Mouse (Mus musculus) left cerebral cortex, postnatal 36 days (tissue): ENCODE data around the gene Otop1. TPM values are rescaled to one million over a fixed set of nuclear protein-coding genes. Genes with fewer than 3 reads are reported as not detected.

Experiments
- DNase-seq, 2 experiments: peaks; one replicate each; pipeline ENCODE4 v3.0.0; 2021 to 2022; ENCODE audit warnings: low spot score in 2 of 2, mixed read lengths in 1 of 2
- intact Hi-C: fragments of 180-260 bp; cut with DNase I; formaldehyde crosslinking; loops from one replicate; pipeline ENCODE4 v1.15.1; 2025
- total RNA-seq, 2 experiments: library from RNA; stranded (reverse); gene quantifications; 2 replicates each; pipeline ENCODE4 v1.2.3; 2021

Gene Otop1
- total RNA-seq, result not detected

DNA sequence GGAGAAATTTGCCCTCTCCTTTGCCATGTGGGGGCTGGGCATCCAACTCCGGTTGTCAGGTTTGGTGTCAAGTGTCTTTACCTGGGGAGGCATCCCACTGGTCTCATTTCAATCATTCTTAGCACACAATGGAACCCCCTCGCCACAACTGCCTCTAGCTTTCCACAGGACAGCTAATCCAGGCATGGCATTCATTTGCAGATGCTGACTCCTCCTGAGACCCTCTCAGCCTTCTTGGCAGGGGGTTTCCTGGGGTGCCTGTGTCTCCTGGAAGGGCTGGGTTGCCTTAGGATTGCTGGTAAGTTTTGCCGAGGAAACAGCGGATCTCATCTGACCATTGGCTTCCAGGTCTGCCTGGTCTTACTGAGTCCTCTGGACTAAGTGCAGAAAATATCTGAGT is at the start of gene Otop1:
TSS of gene Otop1 (plus strand) at position 202 of the 400 bp plus-strand sequence.
- DNase-seq, result no peak
- intact Hi-C loops, result no loop called here

DNA sequence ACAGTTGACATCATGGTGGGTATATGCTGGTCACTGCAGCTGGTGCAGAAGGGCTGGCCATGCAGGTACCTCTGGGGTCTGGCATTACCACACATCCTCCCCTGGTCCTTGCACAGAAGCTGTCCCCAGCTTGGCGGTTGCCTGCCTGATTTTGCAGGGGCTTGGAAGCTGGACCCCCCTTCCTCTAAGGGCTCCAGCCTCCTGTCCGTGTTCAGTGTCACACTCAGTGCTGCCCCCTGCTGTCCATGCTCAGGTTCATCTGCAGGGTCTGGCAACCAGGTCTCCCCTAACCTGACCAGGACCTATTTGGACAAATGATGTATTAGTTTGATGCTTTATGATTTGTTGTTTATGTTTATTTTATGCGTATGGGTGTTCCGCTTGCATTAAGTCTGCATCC is 40.4 kb upstream of the Otop1 start:
- intact Hi-C loops, result no loop called here

DNA sequence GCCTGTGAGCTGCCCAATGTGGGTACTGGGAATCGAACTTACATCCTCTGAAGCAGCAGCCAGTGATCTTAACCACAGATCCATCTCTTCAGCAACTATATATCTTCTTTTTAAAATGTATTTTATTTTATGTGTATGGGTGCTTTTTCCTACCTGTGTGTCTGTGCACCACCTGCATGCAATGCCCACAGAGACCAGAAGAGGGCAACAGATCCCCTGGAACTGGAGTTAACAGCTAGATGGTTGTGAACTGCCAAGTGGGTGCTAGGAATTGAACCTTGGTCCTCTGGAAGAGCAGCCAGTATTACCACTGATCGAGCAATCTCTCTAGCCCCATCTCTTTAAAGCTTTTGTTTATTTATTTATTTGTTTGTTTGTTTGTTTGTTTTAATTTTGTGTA is 39.1 kb upstream of the Otop1 start:
- no peak for DNase-seq
- intact Hi-C loops, result no loop called here

More for the DNA sequence above, 40.4 kb upstream of the Otop1 start:
- DNase-seq, result no peak

DNA sequence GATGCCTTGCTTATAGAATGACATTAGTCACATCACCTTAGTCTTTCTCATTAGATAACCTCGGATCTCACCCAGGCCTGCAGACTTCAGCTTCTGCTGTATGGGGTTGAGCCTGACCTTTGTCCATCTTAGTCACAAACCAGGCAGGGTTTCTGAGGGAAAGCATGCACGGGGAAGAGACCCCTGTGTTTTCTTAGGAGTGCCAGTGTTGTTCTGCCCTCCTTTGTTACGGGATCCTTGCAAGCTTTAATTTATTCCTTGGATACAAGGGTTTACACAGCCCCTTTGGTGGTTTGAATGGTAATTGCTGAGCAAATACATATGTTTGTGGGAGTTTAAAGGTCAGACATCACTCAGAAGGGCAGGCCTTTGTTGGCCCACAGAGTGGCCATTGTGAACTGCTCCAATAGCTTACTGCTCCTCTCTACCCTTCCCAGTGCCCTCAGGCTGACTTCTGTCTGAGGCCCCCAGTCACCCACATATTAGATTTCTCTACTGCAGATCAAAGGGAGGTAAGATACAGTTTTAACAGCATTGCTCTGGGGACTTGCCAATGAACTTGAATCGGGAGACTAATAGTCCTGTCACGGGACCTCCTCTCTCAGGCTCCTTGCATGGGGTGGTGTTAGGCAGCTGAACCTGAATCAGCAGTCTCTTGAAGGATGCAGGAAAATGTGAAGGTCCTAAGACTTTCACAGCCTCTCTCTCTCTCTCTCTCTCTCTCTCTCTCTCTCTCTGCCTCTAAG is 34.9 kb upstream of the Otop1 start:
- DNase-seq, result no peak
- intact Hi-C loops, result no loop called here

DNA sequence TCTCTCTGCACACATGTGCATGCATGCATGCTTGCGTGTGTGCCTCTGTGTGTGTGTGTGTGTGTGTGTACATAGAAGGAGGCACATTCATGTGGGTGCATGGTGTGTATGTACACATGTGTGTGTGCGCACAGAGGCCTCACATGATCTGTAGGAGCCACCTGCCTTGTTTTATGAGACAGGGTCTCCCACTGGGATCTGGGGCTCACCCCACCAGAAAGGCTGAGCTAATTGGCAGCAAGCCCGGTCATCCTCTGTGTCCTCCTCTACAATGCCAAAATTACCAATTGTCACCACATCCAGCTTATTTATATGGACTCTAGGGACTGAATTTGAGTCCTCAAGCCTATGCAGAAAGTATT is 34.3 kb upstream of the Otop1 start:
- intact Hi-C loops, result no loop called here
- no peak for DNase-seq

DNA sequence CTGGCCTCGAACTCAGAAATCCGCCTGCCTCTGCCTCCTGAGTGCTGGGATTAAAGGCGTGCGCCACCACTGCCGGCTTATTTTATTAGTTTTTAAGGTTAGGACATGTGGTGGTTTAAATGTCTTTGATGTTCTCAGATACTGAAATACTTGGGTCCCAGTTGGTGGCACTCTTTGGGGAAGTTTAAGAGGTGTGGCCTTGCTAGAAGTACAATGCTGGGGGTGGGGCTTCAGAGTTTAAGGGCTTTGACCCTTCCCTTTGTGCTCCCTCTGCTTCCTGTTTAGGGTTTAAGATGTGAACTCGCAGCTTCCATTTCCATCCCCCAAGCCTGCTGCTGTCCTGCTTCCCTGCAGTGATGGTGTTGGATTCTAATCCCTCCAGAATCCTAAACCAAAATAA is 33.8 kb upstream of the Otop1 start:
- no peak for DNase-seq
- intact Hi-C loops, result no loop called here

DNA sequence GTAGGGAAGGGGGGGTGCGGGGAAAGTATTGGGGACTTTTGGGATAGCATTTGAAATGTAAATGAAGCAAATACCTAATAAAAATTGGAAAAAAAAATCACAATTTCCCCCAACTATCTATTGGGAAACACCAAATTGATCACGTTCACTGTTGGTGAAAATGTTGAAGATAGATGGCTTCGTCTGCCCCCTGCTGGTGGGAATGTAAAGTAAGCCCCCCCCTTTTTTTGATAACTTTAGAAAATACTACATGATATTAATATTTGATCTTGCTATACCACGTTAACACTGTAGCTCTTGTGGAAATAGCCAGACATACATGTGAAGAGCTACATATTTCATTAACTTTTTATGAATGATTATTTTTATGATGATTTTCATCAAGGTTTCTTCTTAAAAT is 20.6 kb upstream of the Otop1 start:
- intact Hi-C loops, result no loop called here
- DNase-seq, result no peak

DNA sequence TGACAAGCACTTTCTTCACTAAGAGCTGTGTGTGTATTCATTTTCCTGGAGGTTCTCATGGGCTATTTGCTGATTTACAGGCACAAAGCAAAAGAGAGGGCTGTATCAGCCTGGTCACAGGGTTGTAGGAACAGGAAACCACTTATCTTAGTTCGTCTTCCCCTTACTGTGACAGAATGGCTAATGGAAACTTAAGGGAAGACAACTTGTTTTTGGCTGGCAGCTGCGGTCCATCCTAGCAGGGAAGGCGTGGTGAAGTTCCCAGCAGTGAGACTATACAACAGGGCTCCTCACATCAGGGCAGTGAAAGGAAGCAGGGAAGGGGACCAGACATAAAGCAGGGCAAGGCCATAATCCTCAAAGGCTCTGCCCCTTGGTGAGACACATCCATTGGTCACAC is 20.1 kb upstream of the Otop1 start:
- intact Hi-C loops, result no loop called here

DNA sequence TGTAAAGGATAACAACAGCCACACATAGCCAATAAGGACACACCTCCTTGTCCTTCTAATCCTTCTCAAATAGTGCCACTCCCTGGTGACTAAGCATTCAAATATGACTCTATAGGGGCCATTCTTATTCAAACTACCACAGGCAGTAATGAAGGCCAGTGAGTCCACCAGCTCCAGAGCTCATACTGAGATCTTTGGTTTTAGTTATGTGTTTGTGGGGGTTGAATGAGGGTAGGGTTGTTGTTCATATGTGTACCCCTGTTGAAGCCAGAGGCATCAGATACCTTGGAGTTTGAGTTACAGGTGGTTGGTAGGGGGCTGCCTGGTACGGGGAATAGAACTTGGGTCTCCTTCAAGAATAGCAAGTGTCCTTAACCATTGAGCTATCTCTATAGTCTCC is 19.2 kb upstream of the Otop1 start:
- intact Hi-C loops, result no loop called here
- no peak for DNase-seq

More for the DNA sequence above, 20.1 kb upstream of the Otop1 start:
- DNase-seq, result no peak

DNA sequence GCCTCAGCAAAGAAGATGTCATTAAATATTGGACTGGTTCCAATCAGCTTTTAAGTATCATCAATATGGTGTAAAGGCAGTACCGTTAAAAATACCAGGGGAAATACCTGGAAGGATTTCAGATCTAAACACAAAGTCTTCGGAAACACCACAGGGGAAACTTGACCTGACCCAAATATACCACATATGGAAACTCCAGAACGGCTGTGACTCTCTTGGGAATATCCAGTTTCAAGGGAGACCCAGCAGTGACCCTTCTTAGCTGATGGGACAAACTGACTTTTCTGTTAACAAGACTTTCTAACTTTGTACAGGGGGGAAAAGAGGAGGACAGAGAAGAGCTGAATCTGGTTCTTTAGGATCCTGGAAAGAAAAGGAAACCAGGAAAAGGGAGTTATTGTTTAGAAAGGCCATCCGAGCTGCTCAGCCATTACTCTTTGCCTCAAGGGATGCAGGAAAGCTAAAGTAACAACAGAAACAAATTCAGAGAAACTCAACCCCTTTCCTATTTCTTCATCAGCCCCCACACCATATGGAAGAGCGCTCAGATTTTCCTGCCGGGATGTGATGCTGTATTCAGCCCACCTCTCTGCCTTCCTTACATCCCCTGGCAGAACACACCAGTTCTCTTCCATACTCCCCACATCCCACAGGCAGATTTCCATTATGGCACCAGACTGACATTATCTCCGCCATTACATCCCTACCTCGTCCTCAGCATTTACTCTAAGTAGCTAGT is 17.6 kb upstream of the Otop1 start:
- intact Hi-C loops, result no loop called here
- peak in 1 of 2 experiments; percentile 16 for DNase-seq

DNA sequence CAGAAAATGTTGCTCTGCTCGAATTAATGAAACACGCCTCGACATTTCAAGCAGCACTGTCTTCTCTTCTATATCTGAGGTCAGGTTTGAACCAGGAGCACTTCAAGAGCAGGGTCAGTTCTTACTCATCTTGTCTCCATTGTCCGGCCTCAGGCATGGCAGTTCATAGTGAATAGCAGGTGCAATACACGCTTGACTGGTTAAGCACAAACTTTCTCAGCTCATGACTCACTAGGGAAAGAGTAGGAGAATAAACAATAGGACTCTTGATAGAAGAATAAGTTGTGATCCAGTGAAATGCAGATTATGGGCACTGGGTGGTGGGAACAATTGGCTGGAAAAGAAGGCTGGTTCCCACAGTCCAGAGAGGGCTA is 17.0 kb upstream of the Otop1 start:
- intact Hi-C loops, result no loop called here
- no peak for DNase-seq

DNA sequence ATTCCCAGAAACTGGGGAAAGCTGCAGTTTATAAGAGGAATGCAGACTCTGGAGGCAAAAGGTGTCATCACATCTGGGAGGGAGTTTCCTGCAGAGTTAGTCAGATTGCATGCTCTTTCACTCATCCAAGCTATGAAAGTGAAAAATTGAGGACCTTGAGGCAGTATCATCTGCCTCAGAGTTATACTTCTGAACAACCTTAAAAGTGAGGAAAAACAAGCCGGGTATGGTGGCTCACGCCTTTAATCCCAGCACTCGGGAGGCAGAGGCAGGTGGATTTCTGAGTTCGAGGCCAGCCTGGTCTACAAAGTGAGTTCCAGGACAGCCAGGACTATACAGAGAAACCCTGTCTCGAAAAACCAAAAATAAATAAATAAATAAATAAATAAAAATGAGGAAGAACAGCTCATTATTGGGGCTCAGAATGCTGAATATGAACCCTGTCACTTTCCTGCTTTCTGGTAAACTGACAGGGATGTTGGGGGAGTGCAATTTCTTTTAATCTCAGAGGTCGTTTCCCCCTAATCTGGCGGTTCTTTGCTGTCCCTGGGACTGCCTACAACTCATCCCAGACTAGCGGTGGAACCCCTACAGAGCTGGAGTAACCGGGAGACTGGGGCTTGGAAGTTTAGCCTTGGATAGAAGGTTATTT is 16.2 kb upstream of the Otop1 start:
- intact Hi-C loops, result loop anchor here (2.0 kb wide), 1 partner anchor 39 kb away; the partner anchor contains the start of genes Lyar and Zbtb49
- no peak for DNase-seq

DNA sequence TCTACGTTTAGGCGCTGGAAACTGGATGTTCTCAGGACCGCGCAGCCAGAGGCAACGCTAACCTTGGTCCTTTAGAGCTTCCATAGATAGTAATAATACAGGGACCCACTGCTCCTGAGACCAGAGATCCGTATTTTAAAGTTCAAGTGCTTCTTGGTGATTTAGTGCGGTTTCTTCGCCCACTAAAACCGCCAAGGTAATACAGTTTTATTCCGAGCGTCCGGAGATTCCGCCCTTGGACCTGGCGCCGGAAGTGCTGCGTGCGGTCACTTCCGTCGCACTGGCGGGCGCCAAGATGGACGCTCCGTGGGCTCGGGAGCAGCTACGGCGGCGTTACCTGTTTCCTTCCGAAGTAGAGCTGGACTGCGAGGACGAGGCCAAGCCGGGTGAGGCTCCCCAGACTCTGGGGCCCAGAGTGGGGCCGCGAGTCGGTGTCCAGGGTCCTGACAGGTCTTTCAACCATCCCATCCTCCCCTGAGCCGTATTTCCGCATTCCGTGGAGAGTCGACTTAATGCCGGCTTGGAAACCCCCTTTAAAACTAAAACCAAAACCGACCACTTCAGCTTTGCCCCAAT is 15.6 kb upstream of the Otop1 start, which contains the start of gene Tmem128:
TSS of gene Tmem128 (plus strand) at position 79 of the 576 bp plus-strand sequence.
- intact Hi-C loops, result loop anchor here (2.0 kb wide), 1 partner anchor 39 kb away; the partner anchor contains the start of genes Lyar and Zbtb49
- DNase-seq, result peak; percentile 80 to 82

DNA sequence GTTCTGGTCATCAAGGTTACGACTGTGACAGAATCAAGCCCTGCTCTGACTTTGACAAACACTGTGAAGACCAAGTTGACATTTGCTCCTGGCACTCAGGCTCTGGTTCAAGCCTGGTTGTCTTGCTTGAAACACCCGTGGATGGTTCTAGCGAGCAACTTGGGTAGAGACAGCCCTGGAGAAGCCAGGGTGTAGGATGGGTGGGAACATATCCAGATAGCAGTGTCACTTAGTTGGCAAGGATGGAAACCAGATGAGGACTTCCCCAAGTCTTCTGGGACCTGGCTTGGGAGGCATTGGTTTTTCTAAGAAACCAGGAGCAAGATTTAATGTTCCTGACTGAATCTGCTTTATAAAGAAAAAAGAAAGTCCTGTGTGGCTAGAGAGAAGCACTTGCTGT is 4.8 kb upstream of the Otop1 start:
- no peak for DNase-seq
- intact Hi-C loops, result no loop called here

DNA sequence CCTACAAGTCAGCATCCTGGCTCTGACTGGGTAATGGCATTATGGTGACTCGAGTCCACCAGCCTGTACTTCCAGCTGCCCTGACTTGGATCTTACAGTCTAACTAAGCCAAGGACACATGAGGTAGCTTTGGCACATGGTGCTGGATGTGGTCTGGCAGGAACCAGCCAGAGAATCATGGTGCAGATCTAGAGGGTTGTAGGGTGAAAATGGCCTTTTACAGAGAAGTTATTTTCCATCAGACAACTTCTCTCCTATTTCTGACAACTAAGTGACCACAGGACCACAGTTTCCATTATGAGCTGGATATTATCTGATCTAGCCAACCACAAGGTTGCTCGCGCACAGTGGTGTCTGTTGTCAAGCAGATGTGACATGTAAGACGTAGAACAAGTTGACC is 1.9 kb upstream of the Otop1 start:
- intact Hi-C loops, result no loop called here
- no peak for DNase-seq

DNA sequence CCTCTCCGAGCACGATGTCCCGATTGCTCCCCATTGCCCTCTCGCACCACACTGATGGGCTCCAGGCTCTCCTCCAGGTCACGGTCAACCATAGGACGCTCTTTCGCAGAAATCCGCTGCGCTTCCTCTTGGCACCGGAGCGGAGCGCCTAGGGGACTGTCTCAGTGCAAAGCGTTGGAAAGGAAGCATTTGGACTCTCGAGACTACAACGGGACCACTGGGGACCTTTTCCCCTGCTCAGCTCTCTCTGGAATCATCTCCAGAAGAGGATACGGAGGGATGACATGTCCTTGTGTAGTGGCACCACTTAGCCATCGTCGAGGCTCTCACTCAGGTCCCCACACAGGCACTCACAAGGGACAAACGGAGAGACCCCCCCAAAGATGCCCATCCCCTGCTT is 679 bp downstream of the Otop1 start:
- intact Hi-C loops, result no loop called here
- no peak for DNase-seq

DNA sequence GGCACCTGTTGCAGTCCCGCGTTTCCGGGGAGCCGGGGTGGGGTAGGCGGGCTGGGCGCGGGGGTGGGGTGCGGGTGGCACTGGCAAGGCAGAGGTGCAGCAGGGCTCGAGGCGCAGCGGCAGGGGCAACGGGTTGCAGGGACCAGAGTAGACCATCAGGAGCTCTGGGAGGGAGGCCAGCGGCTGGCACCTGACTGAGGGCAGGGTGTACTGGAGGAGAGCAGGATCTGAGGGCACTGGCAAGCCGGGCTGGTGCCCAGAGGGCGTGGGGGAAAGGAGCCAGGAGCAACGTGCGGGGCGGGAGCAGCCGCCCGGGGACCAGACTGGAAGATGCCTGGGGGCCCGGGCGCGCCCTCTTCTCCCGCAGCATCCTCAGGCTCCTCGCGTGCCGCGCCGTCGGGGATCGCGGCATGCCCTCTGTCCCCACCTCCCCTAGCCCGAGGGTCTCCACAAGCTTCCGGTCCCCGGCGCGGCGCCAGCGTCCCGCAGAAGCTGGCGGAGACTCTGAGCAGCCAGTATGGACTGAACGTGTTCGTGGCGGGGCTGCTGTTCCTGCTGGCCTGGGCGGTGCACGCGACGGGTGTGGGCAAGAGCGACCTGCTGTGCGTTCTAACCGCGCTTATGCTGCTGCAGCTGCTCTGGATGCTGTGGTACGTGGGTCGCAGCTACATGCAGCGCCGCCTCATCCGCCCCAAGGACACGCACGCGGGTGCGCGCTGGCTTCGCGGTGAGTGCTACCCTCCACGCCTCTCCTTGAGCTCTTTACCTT is 1.5 kb downstream of the Otop1 start:
- DNase-seq, result no peak
- intact Hi-C loops, result no loop called here

DNA sequence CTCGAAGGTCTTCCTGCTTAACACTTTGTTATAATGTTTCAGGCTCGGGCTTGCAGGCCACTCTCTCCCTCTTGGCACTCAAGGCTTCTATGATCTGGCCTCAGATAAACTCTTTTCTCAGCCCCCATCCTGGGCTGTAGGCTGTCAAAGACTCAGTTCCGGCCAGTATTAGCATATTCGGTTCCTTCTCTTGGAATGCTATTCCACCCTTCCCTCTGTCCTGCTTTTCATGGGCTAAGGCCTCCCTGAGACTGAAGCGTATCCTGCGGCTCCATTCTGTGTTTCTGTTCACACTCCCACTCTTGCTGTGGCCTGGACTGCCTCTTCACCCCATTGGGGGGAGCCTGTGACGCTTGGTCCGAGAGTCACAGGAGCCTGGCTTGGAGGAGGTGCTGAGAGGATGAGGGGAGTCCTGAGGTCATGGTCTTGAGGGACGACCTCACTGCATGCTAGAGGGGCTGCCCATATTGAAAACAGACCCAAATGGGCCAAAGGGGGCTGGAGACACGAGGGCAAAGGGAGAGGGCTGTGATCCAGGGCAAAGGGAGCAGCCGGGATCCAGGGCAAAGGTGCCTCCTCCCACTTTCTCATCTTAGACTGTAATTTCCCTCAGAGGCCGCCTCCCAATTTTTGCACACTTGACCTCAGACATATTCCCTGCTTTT is 2.3 kb downstream of the Otop1 start:
- intact Hi-C loops, result no loop called here
- DNase-seq, result no peak

DNA sequence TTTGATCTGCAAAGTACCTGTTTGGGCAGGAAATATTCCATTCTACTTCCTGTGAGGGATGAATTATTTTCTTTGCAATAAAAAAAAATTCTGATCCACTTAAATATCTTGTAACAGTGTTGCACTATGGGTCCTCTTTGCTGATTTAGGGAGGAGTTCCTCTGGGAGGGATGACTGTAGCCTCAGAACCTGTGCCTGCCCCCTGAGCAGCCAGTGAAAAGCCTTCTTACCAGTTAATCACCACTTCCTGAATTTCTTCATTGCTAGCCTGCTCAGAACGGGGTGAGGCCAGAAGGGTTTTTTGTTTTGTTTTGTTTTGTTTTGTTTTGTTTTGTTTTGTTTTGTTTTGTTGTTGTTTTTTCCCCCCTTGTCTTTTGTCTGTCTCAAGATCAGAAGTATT is 4.3 kb downstream of the Otop1 start:
- no peak for DNase-seq
- intact Hi-C loops, result no loop called here
